Mouse (Mus musculus): ENCODE measurements around the gene Zfp84. TPM values are rescaled to one million over a fixed set of nuclear protein-coding genes. Genes with fewer than 3 reads are reported as not detected.

The Zfp84 gene
- polyA plus RNA-seq (2015; fragmentation: Nextera tagmentation; extraction: Ambion mirVana) = 5.2 and 5.4 TPM in 2 replicates

DNA sequence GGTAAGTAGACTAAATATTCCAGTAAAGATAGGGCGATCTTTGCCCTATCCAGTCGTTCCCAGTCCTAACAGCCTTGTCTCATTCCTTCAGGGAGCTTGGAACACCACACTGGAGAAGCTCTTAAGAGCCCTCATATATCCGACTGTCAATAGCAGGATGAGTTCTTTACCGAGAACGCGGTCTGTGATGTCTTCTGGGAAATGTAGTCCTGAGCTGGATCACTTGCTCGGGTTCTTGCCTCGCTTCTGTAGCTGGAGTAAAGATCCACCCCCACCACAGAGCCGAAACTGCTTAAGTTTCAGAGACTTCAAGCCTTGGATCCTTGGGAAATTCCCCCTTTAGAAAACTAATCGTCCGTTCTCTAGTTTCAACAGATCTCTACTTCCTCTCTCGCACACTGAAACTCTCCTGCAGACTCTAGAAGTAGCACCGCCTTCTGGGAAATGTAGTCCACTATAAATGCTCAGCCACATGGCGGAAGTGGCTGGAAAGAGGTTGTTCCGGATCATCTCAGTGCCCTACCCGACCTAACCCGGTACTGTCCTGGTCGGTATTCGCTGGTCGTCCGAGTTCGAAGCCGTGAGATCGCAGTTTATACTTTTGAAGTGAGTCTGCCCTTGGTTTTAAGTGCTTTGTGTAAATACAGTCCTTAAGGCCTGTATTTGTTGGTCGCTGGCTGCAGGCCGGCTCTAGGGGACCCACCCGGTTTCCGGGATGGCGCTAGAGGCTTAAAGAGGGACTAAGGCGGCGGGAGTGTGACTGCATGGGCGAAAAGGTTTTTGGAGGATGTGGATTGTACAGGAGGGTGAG is at the start of gene Zfp84:
Gene Zfp84 (plus strand): TSS at position 463 of the 811 bp plus-strand sequence.

DNA sequence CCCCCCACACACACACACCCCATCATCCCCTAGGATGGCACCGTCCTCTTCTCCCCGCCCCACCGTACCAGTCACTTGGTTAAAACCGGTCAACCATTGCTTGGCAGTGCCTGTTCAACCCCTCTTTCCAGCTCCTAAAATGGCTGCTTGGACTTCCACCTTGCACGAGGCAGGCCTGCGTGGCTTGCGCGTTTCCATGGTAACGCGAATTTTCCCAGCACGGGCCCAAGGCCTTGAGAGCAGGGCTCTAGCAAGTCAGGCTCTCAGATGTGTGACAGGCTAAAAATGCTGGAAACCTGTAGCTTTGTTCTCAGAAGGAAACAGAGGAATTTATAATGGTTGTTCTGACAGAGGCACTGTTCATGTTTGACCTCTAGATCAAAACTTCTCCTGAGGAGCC is 41.5 kb upstream of the Zfp84 start, which contains the start of gene Catsperg2:
Gene Catsperg2 (minus strand): TSS at position 173 of the 400 bp plus-strand sequence.

DNA sequence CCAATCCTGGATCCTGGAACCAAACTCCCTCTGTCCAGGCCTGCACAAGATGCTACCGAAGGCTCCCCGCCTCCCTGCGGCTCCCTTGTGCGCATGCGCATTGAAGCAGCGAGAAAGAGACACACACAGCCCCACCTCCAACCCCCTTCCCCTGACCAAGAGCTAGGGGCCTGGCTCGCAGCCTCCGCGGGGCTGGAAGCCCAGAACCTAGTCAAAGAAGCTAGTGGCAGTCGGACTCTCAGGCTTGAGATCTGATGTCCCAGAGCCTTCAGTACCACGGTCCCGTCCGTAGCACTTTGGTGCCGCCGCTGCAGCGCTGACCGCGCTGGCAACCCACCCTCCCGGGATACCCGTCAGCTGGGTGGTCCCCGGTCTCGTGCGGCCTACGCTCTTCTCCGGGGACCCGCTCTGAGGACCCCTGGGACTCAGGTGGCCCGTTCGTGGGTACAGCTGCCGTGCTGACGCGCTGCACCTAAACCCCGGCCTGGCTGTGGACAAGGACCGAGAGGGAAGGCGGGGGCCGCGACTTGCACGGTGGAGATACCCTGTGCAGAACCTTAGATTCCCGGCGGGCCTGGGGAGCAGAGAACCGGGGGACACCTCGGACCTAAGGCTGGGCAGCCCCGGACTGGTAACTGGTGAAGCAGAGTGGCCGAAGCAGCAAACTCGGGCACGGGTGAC is 15.7 kb downstream of the Zfp84 start, which contains the start of gene Zfp30:
Gene Zfp30 (plus strand): TSS at position 128 of the 681 bp plus-strand sequence.

DNA sequence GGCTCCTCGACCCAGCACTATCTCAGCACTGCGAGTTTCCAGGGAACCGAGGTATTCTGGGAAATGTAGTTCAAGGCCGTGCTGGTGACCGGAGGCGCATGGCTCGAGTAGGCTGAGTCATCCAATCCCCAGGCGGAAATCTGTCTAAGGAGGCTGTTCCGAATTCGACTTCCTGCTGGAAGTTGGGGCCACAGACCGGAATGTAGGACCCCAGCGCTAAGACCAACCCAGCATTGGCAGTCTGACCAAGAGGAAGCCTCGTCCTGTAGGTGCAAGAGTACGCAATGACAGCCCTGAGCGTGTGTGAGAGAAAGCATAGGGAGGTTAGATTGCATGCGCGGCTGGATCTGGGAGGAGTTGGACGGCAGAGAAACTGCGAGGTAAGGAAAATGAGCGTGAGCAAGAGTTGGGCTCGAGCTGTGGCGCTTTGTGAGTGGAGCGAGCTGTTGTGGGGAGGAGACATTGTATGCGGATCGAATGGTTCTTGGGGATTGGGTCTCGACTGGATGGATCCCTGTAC is 47.6 kb downstream of the Zfp84 start, which contains the start of gene Zfp790:
Gene Zfp790 (plus strand): TSS at position 205 of the 520 bp plus-strand sequence.

MicroRNAs encoded within 50 kb of the gene (microRNA counts, 519-probe panel; counts per million panel counts)
- not detected for microRNA mmu-miR-1964

Small RNA genes within 50 kb of the gene (microRNA-seq; reads per million reads assigned to microRNA genes)
- gene Mir1964 = 1.2 reads per million

Other genes starting within 250 kb of the Zfp84 start
- gene Sipa1l3, start 249.9 kb upstream of the Zfp84 start, polyA plus RNA-seq (2015; fragmentation: Nextera tagmentation; extraction: Ambion mirVana) = 8.4 and 8.9 TPM in 2 replicates
- not detected in 2 replicates for gene Catsperg2, start 41.5 kb upstream of the Zfp84 start, polyA plus RNA-seq (2015; fragmentation: Nextera tagmentation; extraction: Ambion mirVana)
- gene Zfp30, start 15.4 kb downstream of the Zfp84 start, polyA plus RNA-seq (2015; fragmentation: Nextera tagmentation; extraction: Ambion mirVana) = 2.0 and 2.4 TPM in 2 replicates
- 5.3 and 5.6 TPM in 2 replicates for gene Zfp790, start 47.6 kb downstream of the Zfp84 start, polyA plus RNA-seq (2015; fragmentation: Nextera tagmentation; extraction: Ambion mirVana)
- gene Zfp940, start 85.1 kb downstream of the Zfp84 start, polyA plus RNA-seq (2015; fragmentation: Nextera tagmentation; extraction: Ambion mirVana) = 0.60 and 0.77 TPM in 2 replicates
- gene Zfp420, start 91.4 kb downstream of the Zfp84 start, polyA plus RNA-seq (2015; fragmentation: Nextera tagmentation; extraction: Ambion mirVana) = 2.5 and 2.8 TPM in 2 replicates
- gene Zfp27, start 138.0 kb downstream of the Zfp84 start, polyA plus RNA-seq (2015; fragmentation: Nextera tagmentation; extraction: Ambion mirVana) = 4.4 TPM in 2 replicates
- 2.4 and 2.7 TPM in 2 replicates for gene Zfp383, start 139.7 kb downstream of the Zfp84 start, polyA plus RNA-seq (2015; fragmentation: Nextera tagmentation; extraction: Ambion mirVana)
- 4.2 and 5.4 TPM in 2 replicates for gene Zfp74, start 185.5 kb downstream of the Zfp84 start, polyA plus RNA-seq (2015; fragmentation: Nextera tagmentation; extraction: Ambion mirVana)
- 9.7 and 10.7 TPM in 2 replicates for gene Zfp568, start 215.4 kb downstream of the Zfp84 start, polyA plus RNA-seq (2015; fragmentation: Nextera tagmentation; extraction: Ambion mirVana)

All from urinary bladder, postnatal 0 days (tissue).